Mouse (Mus musculus) retina, embryonic 14.5 days (tissue): ENCODE measurements around the gene Abcg5.

Source experiments
- DNase-seq: peaks from one replicate; pipeline ENCODE4 v3.0.0-alpha.2; 2015; ENCODE audit warnings: low spot score

Gene Abcg5

GRCm38 (mm10) chr17:84608606-84609005 lies 74.2 kb downstream of the Abcg5 start:
- DNase-seq: no peak
